Mouse (Mus musculus): ENCODE results near the gene Guca1a.

The Guca1a gene

GRCm38 (mm10) chr17:47409897-47410861, 9.8 kb upstream of the Guca1a start:
- DNase-seq, result peak; percentile 34 to 42

- DNase-seq, result peak; percentile 75 to 84
Observed at GRCm38 (mm10) chr17:47408558-47408898, 8.1 kb upstream of the Guca1a start.

- no peak for DNase-seq
Observed at GRCm38 (mm10) chr17:47407717-47408557, 7.6 kb upstream of the Guca1a start.

- DNase-seq, result no peak
Observed at GRCm38 (mm10) chr17:47399091-47399490, 1.3 kb downstream of the Guca1a start.

GRCm38 (mm10) chr17:47395376-47395913, 4.9 kb downstream of the Guca1a start:
- DNase-seq, result peak in 1 of 2 experiments; percentile 37

- DNase-seq, result no peak
Observed at GRCm38 (mm10) chr17:47394223-47394869, 6.0 kb downstream of the Guca1a start.

GRCm38 (mm10) chr17:47386649-47387048, 13.7 kb downstream of the Guca1a start:
- peak; percentile 55 to 80 for DNase-seq

- no peak for DNase-seq
Observed at GRCm38 (mm10) chr17:47385145-47385544, 15.2 kb downstream of the Guca1a start, which contains the start of gene Guca1b. Gene Guca1b, plus strand, starts transcription at chr17:47385393.

- no peak for DNase-seq
Observed at GRCm38 (mm10) chr17:47384064-47384463, 16.3 kb downstream of the Guca1a start.

GRCm38 (mm10) chr17:47383266-47383665, 17.1 kb downstream of the Guca1a start:
- no peak for DNase-seq

GRCm38 (mm10) chr17:47381917-47382316, 18.5 kb downstream of the Guca1a start:
- no peak for DNase-seq

GRCm38 (mm10) chr17:47378133-47378532, 22.3 kb downstream of the Guca1a start:
- DNase-seq, result no peak

GRCm38 (mm10) chr17:47376779-47377280, 23.6 kb downstream of the Guca1a start:
- DNase-seq, result no peak

- DNase-seq, result no peak
Observed at GRCm38 (mm10) chr17:47373991-47374390, 26.4 kb downstream of the Guca1a start.

- DNase-seq, result peak; percentile 74 to 83
Observed at GRCm38 (mm10) chr17:47371451-47371850, 28.9 kb downstream of the Guca1a start.

GRCm38 (mm10) chr17:47369087-47369443, 31.3 kb downstream of the Guca1a start:
- DNase-seq, result no peak

- DNase-seq, result peak; percentile 92 to 93
Observed at GRCm38 (mm10) chr17:47368401-47369086, 31.8 kb downstream of the Guca1a start, which contains the start of gene Mrps10. Gene Mrps10, plus strand, starts transcription at chr17:47368887.

GRCm38 (mm10) chr17:47361343-47361742, 39.0 kb downstream of the Guca1a start:
- no peak for DNase-seq

GRCm38 (mm10) chr17:47359964-47360363, 40.4 kb downstream of the Guca1a start:
- DNase-seq, result peak; percentile 35 to 64

- no peak for DNase-seq
Observed at GRCm38 (mm10) chr17:47349721-47350319, 50.6 kb downstream of the Guca1a start.

All from cerebellum, postnatal 14 days (tissue).